Mouse (Mus musculus) gastrocnemius, postnatal 14 days (tissue): Measurements from ENCODE around the gene Cdca5. TPM values are rescaled to one million over a fixed set of nuclear protein-coding genes. Genes with fewer than 3 reads are reported as not detected.
"Not testable (repeated sequence)": the region's sequence is repeated elsewhere in the genome, so short reads cannot be mapped to it uniquely, and the experiment has no call there.

ENCODE experiments used
- DNase-seq: peaks from one replicate; pipeline ENCODE4 v3.0.0; 2021; ENCODE audit warnings: mixed read lengths
- intact Hi-C: fragments of 180-260 bp; cut with DNase I; formaldehyde crosslinking; loops from one replicate; pipeline ENCODE4 v1.15.1; 2025; ENCODE audit warnings: low total_unique reads
- long read RNA-seq, 2 experiments: library from polyadenylated mRNA; stranded (forward); transcript quantifications; one replicate each; pipeline ENCODE4 v2.0.0; 2021
- total RNA-seq, 2 experiments: library from RNA; stranded (reverse); gene quantifications; 2 replicates each; pipeline ENCODE4 v1.2.3; 2021

Cdca5 gene
- 1 to 10 TPM in 1 of 2 experiments, under 1 TPM in 1; 0.84 to 1.3 TPM for total RNA-seq
- long read RNA-seq, experiment 1, partial matches to known transcripts, result 0 of 2 reads
- long read RNA-seq, experiment 1, other reads (novel, unspliced or antisense), result 0 of 2 reads
- long read RNA-seq, experiment 2, partial matches to known transcripts, result 0 of 1 reads
- long read RNA-seq, experiment 2, other reads (novel, unspliced or antisense), result 0 of 1 reads

- DNase-seq, result peak; percentile 93
- intact Hi-C loops, result no loop called here
Observed at GRCm38 (mm10) chr19:6084478-6085248, at the start of gene Cdca5, which contains the start of gene Zfpl1. Gene Cdca5, plus strand, starts transcription at chr19:6084983. Gene Zfpl1, minus strand, starts transcription at chr19:6084956.

GRCm38 (mm10) chr19:6035966-6036585, 48.7 kb upstream of the Cdca5 start:
- intact Hi-C loops, result no loop called here
- no peak for DNase-seq

- intact Hi-C loops, result no loop called here
- no peak for DNase-seq
Observed at GRCm38 (mm10) chr19:6037695-6038094, 47.1 kb upstream of the Cdca5 start.

GRCm38 (mm10) chr19:6038326-6038725, 46.5 kb upstream of the Cdca5 start:
- intact Hi-C loops, result no loop called here

GRCm38 (mm10) chr19:6040002-6040401, 44.8 kb upstream of the Cdca5 start:
- no peak for DNase-seq
- intact Hi-C loops, result no loop called here

More at GRCm38 (mm10) chr19:6038326-6038725, 46.5 kb upstream of the Cdca5 start:
- DNase-seq, result no peak

- no peak for DNase-seq
- intact Hi-C loops, result no loop called here
Observed at GRCm38 (mm10) chr19:6042293-6042692, 42.5 kb upstream of the Cdca5 start.

GRCm38 (mm10) chr19:6044102-6044501, 40.7 kb upstream of the Cdca5 start:
- intact Hi-C loops, DNase-seq: not testable (repeated sequence)

GRCm38 (mm10) chr19:6045366-6046293, 39.2 kb upstream of the Cdca5 start:
- intact Hi-C loops, result no loop called here
- DNase-seq, result no peak

GRCm38 (mm10) chr19:6046294-6047153, 38.3 kb upstream of the Cdca5 start, which contains the start of gene Syvn1:
Gene Syvn1, plus strand, starts transcription at chr19:6046576.
- peak; percentile 88 for DNase-seq
- intact Hi-C loops, result no loop called here

GRCm38 (mm10) chr19:6047154-6047898, 37.5 kb upstream of the Cdca5 start:
- DNase-seq, result no peak
- intact Hi-C loops, result no loop called here

- no peak for DNase-seq
- intact Hi-C loops, result no loop called here
Observed at GRCm38 (mm10) chr19:6047899-6048166, 37.0 kb upstream of the Cdca5 start.

- intact Hi-C loops, result no loop called here
- no peak for DNase-seq
Observed at GRCm38 (mm10) chr19:6048681-6049410, 35.9 kb upstream of the Cdca5 start.

- intact Hi-C loops, result no loop called here
- DNase-seq, result no peak
Observed at GRCm38 (mm10) chr19:6052516-6052915, 32.3 kb upstream of the Cdca5 start.

- intact Hi-C loops, result no loop called here
Observed at GRCm38 (mm10) chr19:6054296-6054695, 30.5 kb upstream of the Cdca5 start.

GRCm38 (mm10) chr19:6056696-6057095, 28.1 kb upstream of the Cdca5 start:
- DNase-seq, result no peak
- intact Hi-C loops, result no loop called here

More at GRCm38 (mm10) chr19:6054296-6054695, 30.5 kb upstream of the Cdca5 start:
- DNase-seq, result no peak

- intact Hi-C loops, result no loop called here
- peak; percentile 99 for DNase-seq
Observed at GRCm38 (mm10) chr19:6057313-6058096, 27.3 kb upstream of the Cdca5 start, which contains the start of the genes Mrpl49 and Fau. Gene Mrpl49, minus strand, starts transcription at chr19:6057785. Gene Fau, plus strand, starts transcription at chr19:6057844.

- intact Hi-C loops, result no loop called here
- no peak for DNase-seq
Observed at GRCm38 (mm10) chr19:6058513-6058912, 26.3 kb upstream of the Cdca5 start.
